ENCODE assay signal across 12 mouse cellular contexts in genomic region chr16:6889221-6889620, GRCm38 (mm10).
DNase-seq lines count a peak whose midpoint lies in the region; ATAC-seq and TF ChIP-seq lines count a peak whose summit lies in the region.
"Had no signal": no experiment of that assay in that cellular context is flagged by ENCODE, and none has a peak within 500 bp of the region (broad histone marks: within the 10 kb centered on the region; RNA-seq: fewer than 3 reads in every experiment).

No protein-coding gene starts in this region.

- no peak overlapping the region for H3K4me2 ChIP-seq in kidney, postnatal 0 days (ENCODE audit: low read length)
- H3K4me2 ChIP-seq in midbrain, postnatal 0 days (ENCODE audit: low read depth, low read length, poor library complexity, severe bottlenecking), result no peak overlapping the region
- H3K4me2 ChIP-seq in stomach, postnatal 0 days (replicated peaks; ENCODE audit: low read depth), result no peak overlapping the region
- H3K4me2 ChIP-seq: hindbrain, embryonic 15.5 days; liver, embryonic 13.5 days had no signal

- 5% methylated on average over 4 of the region's 4 CpGs for WGBS in kidney, postnatal 0 days
- 82% methylated on average over 4 of the region's 4 CpGs for WGBS in midbrain, postnatal 0 days
- 48% methylated on average over 4 of the region's 4 CpGs for WGBS in stomach, postnatal 0 days

- H3K4me3 ChIP-seq in kidney, postnatal 0 days (replicated peaks; ENCODE audit: low read depth, low read length), result no peak overlapping the region
- H3K4me3 ChIP-seq in midbrain, postnatal 0 days (ENCODE audit: low read depth, low read length), result no peak overlapping the region
- no peak overlapping the region for H3K4me3 ChIP-seq in stomach, postnatal 0 days (ENCODE audit: low read depth, low read length)
- H3K4me3 ChIP-seq: hindbrain, embryonic 15.5 days; liver, embryonic 13.5 days had no signal

- intact Hi-C loops in left cerebral cortex, postnatal 4 days (cut with DNase I), result no loop called here

- no peak overlapping the region for H3K27ac ChIP-seq in kidney, postnatal 0 days
- H3K27ac ChIP-seq in midbrain, postnatal 0 days (ENCODE audit: low read depth, low read length), result no peak overlapping the region
- no peak overlapping the region for H3K27ac ChIP-seq in stomach, postnatal 0 days (replicated peaks)
- H3K27ac ChIP-seq: hindbrain, embryonic 15.5 days; liver, embryonic 13.5 days had no signal

- no peaks in the 10 kb centered on the region for H3K27me3 ChIP-seq in kidney, postnatal 0 days (ENCODE audit: insufficient read depth, low read length)
- no peaks in the 10 kb centered on the region for H3K27me3 ChIP-seq in midbrain, postnatal 0 days (ENCODE audit: insufficient read depth, low read length)
- H3K27me3 ChIP-seq in stomach, postnatal 0 days (ENCODE audit: control insufficient read depth, insufficient read depth, low read length), result no peaks in the 10 kb centered on the region
- H3K27me3 ChIP-seq: hindbrain, embryonic 15.5 days; liver, embryonic 13.5 days had no signal

- TF ChIP-seq EP300 in stomach, postnatal 0 days (optimal IDR thresholded peaks at IDR 0.05), result no peak

- peak; percentile 77 for ATAC-seq in kidney, postnatal 0 days (replicated peaks; ENCODE audit: low FRiP score, low read depth)
- no peak for ATAC-seq in midbrain, postnatal 0 days (ENCODE audit: low FRiP score)
- no peak for ATAC-seq in stomach, postnatal 0 days (ENCODE audit: low FRiP score, low TSS enrichment)

- DNase-seq in adrenal gland, postnatal 10 days, result peak; percentile 1
- DNase-seq in adrenal gland, adult 8-10 months, result no peak
- peak; percentile 23 for DNase-seq in left cerebral cortex, adult 11 months (ENCODE audit: low spot score)
- no peak for DNase-seq in left cerebral cortex, postnatal 4 days
- peak; percentile 85 for DNase-seq in kidney, postnatal 0 days (ENCODE audit: low spot score)
- DNase-seq in lung, postnatal 36 days, result peak; percentile 47
- DNase-seq in midbrain, postnatal 0 days (ENCODE audit: low spot score), result no peak
- no peak for DNase-seq in stomach, postnatal 0 days (ENCODE audit: low spot score)
- DNase-seq: gastrocnemius, postnatal 14 days; layer of hippocampus, adult 9-11 months; liver, embryonic 13.5 days had no signal

- H3K9ac ChIP-seq in kidney, postnatal 0 days (ENCODE audit: low read depth, low read length), result no peak overlapping the region
- H3K9ac ChIP-seq in midbrain, postnatal 0 days (replicated peaks; ENCODE audit: low read length, poor library complexity, severe bottlenecking), result no peak overlapping the region
- no peak overlapping the region for H3K9ac ChIP-seq in stomach, postnatal 0 days (ENCODE audit: low read length)
- H3K9ac ChIP-seq: hindbrain, embryonic 15.5 days; liver, embryonic 13.5 days had no signal

- H3K36me3 ChIP-seq in kidney, postnatal 0 days (ENCODE audit: insufficient read depth, low read length), result no peaks in the 10 kb centered on the region
- no peaks in the 10 kb centered on the region for H3K36me3 ChIP-seq in midbrain, postnatal 0 days (ENCODE audit: insufficient read depth, low read length)
- H3K36me3 ChIP-seq in stomach, postnatal 0 days (ENCODE audit: control insufficient read depth, insufficient read depth, low read length), result no peaks in the 10 kb centered on the region
- H3K36me3 ChIP-seq: hindbrain, embryonic 15.5 days; liver, embryonic 13.5 days had no signal

- no peak for TF ChIP-seq CTCF in kidney, postnatal 0 days (IDR thresholded peaks at IDR 0.05; ENCODE audit: low read depth)
- no peak for TF ChIP-seq CTCF in midbrain, postnatal 0 days (IDR thresholded peaks at IDR 0.05)
- no peak for TF ChIP-seq CTCF in stomach, postnatal 0 days (IDR thresholded peaks at IDR 0.05; ENCODE audit: low read depth)

- no peaks in the 10 kb centered on the region for H3K9me3 ChIP-seq in kidney, postnatal 0 days (replicated peaks; ENCODE audit: low read length)
- H3K9me3 ChIP-seq in midbrain, postnatal 0 days (ENCODE audit: low read length), result no peaks in the 10 kb centered on the region
- H3K9me3 ChIP-seq in stomach, postnatal 0 days (ENCODE audit: control insufficient read depth, low read length), result no peaks in the 10 kb centered on the region
- H3K9me3 ChIP-seq: hindbrain, embryonic 15.5 days; liver, embryonic 13.5 days had no signal

- H3K4me1 ChIP-seq in kidney, postnatal 0 days (replicated peaks; ENCODE audit: insufficient read depth, low read length), result no peaks in the 10 kb centered on the region
- H3K4me1 ChIP-seq in midbrain, postnatal 0 days (ENCODE audit: insufficient read depth, low read length), result no peaks in the 10 kb centered on the region
- no peaks in the 10 kb centered on the region for H3K4me1 ChIP-seq in stomach, postnatal 0 days (replicated peaks; ENCODE audit: control insufficient read depth, insufficient read depth)
- H3K4me1 ChIP-seq: liver, embryonic 13.5 days had no signal

Comparison
In these comparisons a context has a peak if more than half of its experiments do, and no peak if none do; other contexts are left out.
1. DNase-seq: peak in adrenal gland, postnatal 10 days (single experiment), left cerebral cortex, adult 11 months (single experiment), kidney, postnatal 0 days (single experiment) and lung, postnatal 36 days (single experiment); none in adrenal gland, adult 8-10 months (single experiment), left cerebral cortex, postnatal 4 days (single experiment), midbrain, postnatal 0 days (single experiment) and stomach, postnatal 0 days (single experiment).